Mouse (Mus musculus): ENCODE measurements around the gene Gdf15. TPM values are rescaled to one million over a fixed set of nuclear protein-coding genes. Genes with fewer than 3 reads are reported as not detected.

Gdf15 gene
- total and polyA plus RNA-seq, 2 experiments from 2014 or later: 0.22 to 0.26 TPM

DNA sequence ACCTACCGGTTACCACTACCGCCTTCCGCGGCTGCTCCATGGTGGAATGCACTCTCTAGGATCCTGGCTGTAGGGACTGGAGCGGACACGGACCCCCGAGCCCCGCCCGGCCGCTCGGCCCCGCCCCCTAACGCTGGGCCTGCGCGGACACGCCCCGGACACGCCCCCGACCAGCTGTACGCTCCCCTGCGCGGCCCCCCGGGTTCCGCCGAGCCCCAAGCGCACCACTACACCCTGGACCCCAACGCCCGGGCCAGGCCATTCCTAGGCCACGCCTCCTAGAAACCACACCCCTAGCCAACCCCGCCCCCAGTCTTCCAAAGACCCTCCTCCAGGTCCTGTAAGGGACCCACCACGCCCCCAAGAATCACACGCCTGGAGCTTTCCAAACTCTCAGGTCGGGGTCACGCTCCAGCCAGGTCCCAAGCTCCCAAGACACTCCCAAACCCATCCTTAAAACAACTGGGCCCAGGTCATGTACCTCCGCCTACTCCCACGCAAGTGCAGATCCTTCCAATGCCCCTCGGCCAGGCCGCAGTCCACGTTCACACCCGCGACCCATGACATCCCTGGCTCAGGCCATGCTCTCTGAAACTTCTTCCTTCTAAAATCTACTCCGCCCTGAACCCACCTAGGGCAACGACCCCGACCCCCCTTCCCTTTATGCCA lies 27.5 kb upstream of the Gdf15 start:
- DNase-seq (ENCODE audit: low spot score) (peak; percentile 76), ATAC-seq (ENCODE audit: low FRiP score) (peak; percentile 87)
- Histone ChIP-seq H3K27ac (ENCODE audit: low read depth, low read length) (0 out of 2 replicates have a peak overlapping the region, but pooled peaks have one; percentile 44), H3K36me3 (ENCODE audit: insufficient read depth, low read length) (peaks cover 9% of the 10 kb centered on the region; the same call in 1 of the 2 replicates), H3K9ac (replicated peaks; ENCODE audit: low read length, poor library complexity, severe bottlenecking) (peak overlapping the region; percentile 75), H3K4me2 (ENCODE audit: low read depth, low read length, poor library complexity, severe bottlenecking) (peak overlapping the region; percentile 92), H3K4me3 (ENCODE audit: low read depth, low read length) (peak overlapping the region; percentile 64), H3K27me3 (ENCODE audit: insufficient read depth, low read length) (no peaks in the 10 kb centered on the region), H3K4me1 (ENCODE audit: insufficient read depth, low read length) (peaks cover 4% of the 10 kb centered on the region; the same call in 1 of the 2 replicates), H3K9me3 (ENCODE audit: low read length) (no peaks in the 10 kb centered on the region)
- TF ChIP-seq CTCF (IDR thresholded peaks at IDR 0.05): no peak
- 2% methylated on average over 41 of the region's 44 CpGs for WGBS

DNA sequence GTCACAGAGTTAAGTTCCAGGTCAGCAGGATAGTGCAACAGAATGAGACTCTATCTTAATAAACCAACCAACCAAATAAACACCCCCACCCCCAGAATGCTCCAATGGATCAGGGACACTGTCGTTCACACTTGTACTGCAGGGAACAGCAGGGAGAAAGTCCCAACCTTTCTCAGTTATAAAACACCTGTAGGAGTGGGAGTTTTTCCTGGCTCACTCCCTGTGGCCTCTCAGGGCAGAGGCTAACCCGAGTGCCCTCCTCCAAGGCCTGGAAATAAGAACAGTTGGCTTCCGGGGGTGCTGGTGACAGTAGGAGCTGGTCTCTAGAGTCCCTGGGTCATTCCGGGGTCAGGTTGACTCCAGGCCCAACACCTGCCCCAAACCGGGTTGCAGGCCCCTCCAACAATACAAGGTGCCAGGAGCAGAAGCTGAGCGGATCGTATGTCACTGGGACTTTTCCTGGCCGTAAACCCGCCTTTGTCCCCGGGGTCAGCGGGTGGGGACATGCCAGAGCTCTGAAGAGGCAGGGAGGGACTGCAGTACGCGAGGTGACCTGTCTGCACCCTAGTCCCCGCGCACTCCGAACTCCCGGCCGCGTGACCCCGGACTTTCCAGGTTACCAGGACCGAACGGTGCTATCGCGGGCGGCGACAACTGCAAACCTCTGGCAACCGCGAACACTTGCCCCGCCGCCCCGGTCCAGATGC lies 26.8 kb upstream of the Gdf15 start:
- Histone ChIP-seq H3K4me1 (ENCODE audit: insufficient read depth, low read length) (peaks cover 4% of the 10 kb centered on the region; the same call in 1 of the 2 replicates), H3K36me3 (ENCODE audit: insufficient read depth, low read length) (peaks cover 12% of the 10 kb centered on the region; the same call in 1 of the 2 replicates), H3K4me3 (ENCODE audit: low read depth, low read length) (peak overlapping the region; percentile 64), H3K4me2 (ENCODE audit: low read depth, low read length, poor library complexity, severe bottlenecking) (peak overlapping the region; percentile 92), H3K27me3 (ENCODE audit: insufficient read depth, low read length) (no peaks in the 10 kb centered on the region), H3K9ac (replicated peaks; ENCODE audit: low read length, poor library complexity, severe bottlenecking) (peak overlapping the region; percentile 75), H3K27ac (ENCODE audit: low read depth, low read length) (peak overlapping the region; percentile 43; the same call in 1 of the 2 replicates), H3K9me3 (ENCODE audit: low read length) (no peaks in the 10 kb centered on the region)
- peak; percentile 38 for ATAC-seq (ENCODE audit: low FRiP score)
- DNase-seq (ENCODE audit: low spot score): no peak
- TF ChIP-seq CTCF (IDR thresholded peaks at IDR 0.05): no peak
- WGBS: 2% methylated on average over 31 of the region's 31 CpGs

DNA sequence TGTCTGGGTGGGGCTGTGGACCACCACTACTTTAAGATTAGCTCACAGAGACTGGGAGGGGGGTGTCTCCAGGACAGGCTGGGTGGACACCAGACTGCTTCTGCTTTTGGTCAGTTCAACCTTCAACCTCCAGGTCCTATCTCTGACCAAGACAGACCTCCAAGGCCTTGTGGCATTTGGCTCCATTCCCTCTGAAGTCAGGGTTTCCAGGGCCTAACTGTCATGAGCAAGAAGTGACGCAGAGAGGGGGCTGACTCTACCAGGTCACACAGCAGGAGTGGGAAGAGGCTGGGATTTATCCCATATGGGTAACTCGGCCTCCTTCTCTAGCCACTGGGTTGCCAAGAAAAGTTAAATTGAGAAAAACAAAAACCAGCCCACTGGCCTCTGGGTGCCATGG lies 25.5 kb upstream of the Gdf15 start:
- no peaks in the 10 kb centered on the region for H3K9me3 ChIP-seq (ENCODE audit: low read length)

GRCm38 (mm10) chr8:70657214-70657613 lies 25.0 kb upstream of the Gdf15 start:
- DNase-seq (ENCODE audit: low spot score) (no peak), ATAC-seq (ENCODE audit: low FRiP score) (no peak)
- Histone ChIP-seq H3K27me3 (ENCODE audit: insufficient read depth, low read length) (no peaks in the 10 kb centered on the region), H3K9ac (replicated peaks; ENCODE audit: low read length, poor library complexity, severe bottlenecking) (no peak overlapping the region), H3K36me3 (ENCODE audit: insufficient read depth, low read length) (peaks cover 13% of the 10 kb centered on the region; the same call in 1 of the 2 replicates), H3K9me3 (ENCODE audit: low read length) (no peaks in the 10 kb centered on the region), H3K4me3 (ENCODE audit: low read depth, low read length) (no peak overlapping the region), H3K4me1 (ENCODE audit: insufficient read depth, low read length) (peaks cover 4% of the 10 kb centered on the region; the same call in 1 of the 2 replicates), H3K27ac (ENCODE audit: low read depth, low read length) (no peak overlapping the region), H3K4me2 (ENCODE audit: low read depth, low read length, poor library complexity, severe bottlenecking) (no peak overlapping the region)
- no peak for TF ChIP-seq CTCF (IDR thresholded peaks at IDR 0.05)
- 92% methylated on average over 3 of the region's 3 CpGs for WGBS

More for the DNA sequence above, 25.5 kb upstream of the Gdf15 start:
- H3K27ac ChIP-seq (ENCODE audit: low read depth, low read length): peak overlapping the region; percentile 18; the same call in 1 of the 2 replicates
- H3K4me3 ChIP-seq (ENCODE audit: low read depth, low read length): no peak overlapping the region
- H3K4me2 ChIP-seq (ENCODE audit: low read depth, low read length, poor library complexity, severe bottlenecking): peak overlapping the region; percentile 92; the same call in 1 of the 2 replicates
- H3K27me3 ChIP-seq (ENCODE audit: insufficient read depth, low read length): no peaks in the 10 kb centered on the region
- peaks cover 4% of the 10 kb centered on the region; the same call in 1 of the 2 replicates for H3K4me1 ChIP-seq (ENCODE audit: insufficient read depth, low read length)
- WGBS: 63% methylated on average over 2 of the region's 2 CpGs
- DNase-seq (ENCODE audit: low spot score) (no peak), ATAC-seq (ENCODE audit: low FRiP score) (no peak)
- no peak overlapping the region for H3K9ac ChIP-seq (replicated peaks; ENCODE audit: low read length, poor library complexity, severe bottlenecking)
- peaks cover 12% of the 10 kb centered on the region; the same call in 1 of the 2 replicates for H3K36me3 ChIP-seq (ENCODE audit: insufficient read depth, low read length)
- no peak for TF ChIP-seq CTCF (IDR thresholded peaks at IDR 0.05)

GRCm38 (mm10) chr8:70656193-70656790 lies 24.0 kb upstream of the Gdf15 start:
- TF ChIP-seq CTCF (IDR thresholded peaks at IDR 0.05): no peak
- Histone ChIP-seq H3K4me3 (ENCODE audit: low read depth, low read length) (no peak overlapping the region), H3K9ac (replicated peaks; ENCODE audit: low read length, poor library complexity, severe bottlenecking) (no peak overlapping the region), H3K27ac (ENCODE audit: low read depth, low read length) (peak overlapping the region; percentile 39; the same call in 1 of the 2 replicates), H3K36me3 (ENCODE audit: insufficient read depth, low read length) (peaks cover 18% of the 10 kb centered on the region; the same call in 1 of the 2 replicates), H3K27me3 (ENCODE audit: insufficient read depth, low read length) (no peaks in the 10 kb centered on the region), H3K4me1 (ENCODE audit: insufficient read depth, low read length) (peaks cover 4% of the 10 kb centered on the region; the same call in 1 of the 2 replicates), H3K4me2 (ENCODE audit: low read depth, low read length, poor library complexity, severe bottlenecking) (no peak overlapping the region), H3K9me3 (ENCODE audit: low read length) (no peaks in the 10 kb centered on the region)
- ATAC-seq (ENCODE audit: low FRiP score) (no peak), DNase-seq (ENCODE audit: low spot score) (peak; percentile 62)
- WGBS: 23% methylated on average over 13 of the region's 13 CpGs

Measured in midbrain, postnatal 0 days (tissue).